Mouse (Mus musculus): Measurements from ENCODE around the gene Gramd4.
A peak's percentile ranks its signal among the peaks of the same experiment; 100 is the strongest.

Gene Gramd4

GRCm38 (mm10) chr15:86057413-86057812 lies at the start of gene Gramd4:
Gene Gramd4, plus strand, starts transcription at chr15:86057695.
- DNase-seq, result no peak

GRCm38 (mm10) chr15:86013130-86013529 lies 44.4 kb upstream of the Gramd4 start:
- no peak for DNase-seq

- no peak for DNase-seq
Observed at GRCm38 (mm10) chr15:86013656-86014055, 43.8 kb upstream of the Gramd4 start.

- DNase-seq, result no peak
Observed at GRCm38 (mm10) chr15:86015026-86015425, 42.5 kb upstream of the Gramd4 start.

- DNase-seq, result no peak
Observed at GRCm38 (mm10) chr15:86015860-86016541, 41.5 kb upstream of the Gramd4 start.

- DNase-seq, result no peak
Observed at GRCm38 (mm10) chr15:86017336-86017735, 40.2 kb upstream of the Gramd4 start.

- DNase-seq, result no peak
Observed at GRCm38 (mm10) chr15:86018753-86019512, 38.6 kb upstream of the Gramd4 start.

GRCm38 (mm10) chr15:86020008-86020407 lies 37.5 kb upstream of the Gramd4 start:
- peak; percentile 57 for DNase-seq

- DNase-seq, result no peak
Observed at GRCm38 (mm10) chr15:86021301-86021700, 36.2 kb upstream of the Gramd4 start.

- no peak for DNase-seq
Observed at GRCm38 (mm10) chr15:86021971-86022370, 35.5 kb upstream of the Gramd4 start.

GRCm38 (mm10) chr15:86027871-86028270 lies 29.6 kb upstream of the Gramd4 start:
- DNase-seq, result no peak

- DNase-seq, result no peak
Observed at GRCm38 (mm10) chr15:86029981-86030380, 27.5 kb upstream of the Gramd4 start.

- DNase-seq, result peak; percentile 74
Observed at GRCm38 (mm10) chr15:86032811-86033190, 24.7 kb upstream of the Gramd4 start.

- DNase-seq, result peak; percentile 71
Observed at GRCm38 (mm10) chr15:86033191-86033841, 24.2 kb upstream of the Gramd4 start, which contains the start of gene Celsr1. Gene Celsr1, minus strand, starts transcription at chr15:86033777.

- DNase-seq, result peak; percentile 87
Observed at GRCm38 (mm10) chr15:86034021-86034523, 23.4 kb upstream of the Gramd4 start.

GRCm38 (mm10) chr15:86034781-86035360 lies 22.6 kb upstream of the Gramd4 start:
- peak; percentile 49 for DNase-seq

GRCm38 (mm10) chr15:86035913-86036312 lies 21.6 kb upstream of the Gramd4 start:
- DNase-seq, result no peak

GRCm38 (mm10) chr15:86038802-86039201 lies 18.7 kb upstream of the Gramd4 start:
- peak; percentile 75 for DNase-seq

GRCm38 (mm10) chr15:86041421-86041820 lies 16.1 kb upstream of the Gramd4 start:
- DNase-seq, result no peak

- no peak for DNase-seq
Observed at GRCm38 (mm10) chr15:86042364-86042763, 15.1 kb upstream of the Gramd4 start.

- no peak for DNase-seq
Observed at GRCm38 (mm10) chr15:86049510-86049909, 8.0 kb upstream of the Gramd4 start.

- DNase-seq, result no peak
Observed at GRCm38 (mm10) chr15:86050170-86050743, 7.2 kb upstream of the Gramd4 start.

GRCm38 (mm10) chr15:86051152-86051551 lies 6.3 kb upstream of the Gramd4 start:
- no peak for DNase-seq

Data from kidney, postnatal 10 days (tissue).